Mouse (Mus musculus) yolk sac, embryonic 10.5 days (tissue): ENCODE results near the gene Mpnd.
"Not testable (repeated sequence)": the region's sequence is repeated elsewhere in the genome, so short reads cannot be mapped to it uniquely, and the experiment has no call there.

ENCODE experiments used
- DNase-seq: peaks from one replicate; pipeline ENCODE4 v3.0.0-alpha.2; 2017; ENCODE audit warnings: low spot score

The Mpnd gene

GRCm38 (mm10) chr17:56038583-56039261 lies 33.2 kb downstream of the Mpnd start:
- no peak for DNase-seq

GRCm38 (mm10) chr17:56039345-56039744 lies 33.8 kb downstream of the Mpnd start:
- DNase-seq = no peak

GRCm38 (mm10) chr17:56040030-56040856 lies 34.7 kb downstream of the Mpnd start, which contains the start of gene Chaf1a:
TSS of gene Chaf1a (plus strand) at chr17:56040439.
- peak; percentile 95 for DNase-seq

- DNase-seq = no peak
These were observed 35.3 kb downstream of the Mpnd start for GRCm38 (mm10) chr17:56040857-56041163.

- no peak for DNase-seq
These were observed 45.9 kb downstream of the Mpnd start for GRCm38 (mm10) chr17:56051369-56051768.

GRCm38 (mm10) chr17:56054938-56055337 lies 49.4 kb downstream of the Mpnd start:
- DNase-seq = no peak

GRCm38 (mm10) chr17:56055945-56056678 lies 50.6 kb downstream of the Mpnd start:
- DNase-seq = no peak

- DNase-seq = no peak
These were observed 52.0 kb downstream of the Mpnd start for GRCm38 (mm10) chr17:56057381-56058120.

- no peak for DNase-seq
These were observed 56.6 kb downstream of the Mpnd start for GRCm38 (mm10) chr17:56062081-56062480.

GRCm38 (mm10) chr17:56065715-56066114 lies 60.2 kb downstream of the Mpnd start:
- not testable (repeated sequence) for DNase-seq
